Mouse (Mus musculus) left cerebral cortex, adult 8-10 months (tissue): ENCODE results near the gene Nos1. TPM values are rescaled to one million over a fixed set of nuclear protein-coding genes. Genes with fewer than 3 reads are reported as not detected.

ENCODE experiments used
- DNase-seq, 2 experiments: peaks; one replicate each; pipeline ENCODE4 v3.0.0; 2022; ENCODE audit warnings: low spot score in 2 of 2
- total RNA-seq, 4 experiments: library from RNA; stranded (reverse); gene quantifications; 2 replicates each; pipeline ENCODE4 v1.2.4; 2022

Nos1 gene
- total RNA-seq, 4 experiments from 2014 or later, result 33.3 to 38.5 (median 34.3) TPM

- no peak for DNase-seq
Observed at GRCm38 (mm10) chr5:117891545-117891944, 110.7 kb downstream of the Nos1 start.

DNA sequence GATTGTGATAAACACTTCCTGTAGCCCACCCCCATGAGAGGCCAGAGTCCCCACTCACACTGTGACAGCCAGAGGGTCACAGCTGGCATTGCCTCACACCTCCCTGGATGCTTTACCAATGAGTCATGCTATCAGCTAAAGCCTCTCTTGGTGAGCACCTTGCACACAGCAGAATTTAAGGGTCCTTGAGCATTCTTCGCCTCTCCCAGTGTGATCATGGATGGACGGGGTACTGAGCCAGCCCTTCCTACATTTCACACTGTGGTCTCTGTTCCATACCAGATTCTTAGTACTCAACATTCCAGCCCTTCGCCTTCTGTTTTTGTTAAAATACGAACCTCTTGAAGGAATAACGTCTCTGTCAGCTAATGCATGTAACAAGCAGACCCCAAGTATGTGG, 113.2 kb downstream of the Nos1 start:
- DNase-seq, result no peak

DNA sequence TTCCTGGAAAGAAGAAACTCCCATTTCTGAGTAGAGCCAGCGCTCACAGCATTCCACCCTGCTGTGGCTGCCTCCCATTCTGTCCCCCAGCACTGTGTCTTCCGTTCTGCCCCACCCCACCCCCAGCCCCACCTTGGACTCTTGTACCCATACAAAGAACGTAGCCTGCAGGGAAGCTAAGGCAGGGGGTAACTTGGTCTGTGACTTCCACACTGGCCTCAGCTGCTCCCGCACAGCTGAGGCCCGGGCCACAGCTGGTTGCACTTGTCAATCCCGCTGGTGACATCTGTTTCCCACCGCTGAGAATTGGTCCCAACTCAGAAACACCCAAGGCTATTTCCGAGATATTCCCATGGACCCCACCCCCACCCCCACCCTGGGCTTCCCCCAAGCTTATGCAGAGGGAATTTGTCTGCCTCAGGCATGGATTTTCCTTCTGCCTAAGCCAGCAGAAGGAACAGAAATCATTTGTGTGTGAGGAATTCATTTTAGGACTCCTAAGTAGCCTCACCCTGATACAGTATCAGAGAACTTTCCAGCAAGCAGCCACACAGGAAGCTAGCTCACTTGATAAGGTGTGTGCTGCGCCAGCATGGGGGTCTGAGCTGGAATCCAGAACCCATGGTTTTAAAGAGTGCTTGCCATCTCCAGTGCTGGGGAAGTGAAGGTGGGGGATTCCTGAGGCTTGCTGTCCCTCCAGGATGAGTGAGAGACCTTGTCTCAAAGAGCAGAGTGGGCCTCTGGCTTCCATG, 117.4 kb downstream of the Nos1 start:
- DNase-seq, result no peak

DNA sequence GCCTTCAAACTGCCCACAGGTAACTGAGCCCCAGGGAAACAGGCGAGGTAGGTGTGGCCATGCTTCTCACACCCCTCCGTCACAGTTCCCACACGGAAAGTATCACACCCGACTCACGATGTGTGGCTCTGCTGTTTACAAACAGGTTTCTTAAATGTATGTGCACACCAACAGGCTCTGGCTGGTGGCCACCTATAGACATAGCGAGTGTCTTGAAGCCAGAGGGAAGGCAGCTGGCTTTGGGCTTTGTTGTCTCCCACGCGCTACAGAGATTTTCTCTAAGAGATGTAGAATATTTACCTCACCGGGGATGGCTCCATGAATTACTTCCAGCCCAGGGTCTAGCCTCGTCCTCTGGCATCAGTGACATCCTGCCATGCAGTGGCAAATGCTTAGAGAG, 118.5 kb downstream of the Nos1 start:
- DNase-seq, result no peak

DNA sequence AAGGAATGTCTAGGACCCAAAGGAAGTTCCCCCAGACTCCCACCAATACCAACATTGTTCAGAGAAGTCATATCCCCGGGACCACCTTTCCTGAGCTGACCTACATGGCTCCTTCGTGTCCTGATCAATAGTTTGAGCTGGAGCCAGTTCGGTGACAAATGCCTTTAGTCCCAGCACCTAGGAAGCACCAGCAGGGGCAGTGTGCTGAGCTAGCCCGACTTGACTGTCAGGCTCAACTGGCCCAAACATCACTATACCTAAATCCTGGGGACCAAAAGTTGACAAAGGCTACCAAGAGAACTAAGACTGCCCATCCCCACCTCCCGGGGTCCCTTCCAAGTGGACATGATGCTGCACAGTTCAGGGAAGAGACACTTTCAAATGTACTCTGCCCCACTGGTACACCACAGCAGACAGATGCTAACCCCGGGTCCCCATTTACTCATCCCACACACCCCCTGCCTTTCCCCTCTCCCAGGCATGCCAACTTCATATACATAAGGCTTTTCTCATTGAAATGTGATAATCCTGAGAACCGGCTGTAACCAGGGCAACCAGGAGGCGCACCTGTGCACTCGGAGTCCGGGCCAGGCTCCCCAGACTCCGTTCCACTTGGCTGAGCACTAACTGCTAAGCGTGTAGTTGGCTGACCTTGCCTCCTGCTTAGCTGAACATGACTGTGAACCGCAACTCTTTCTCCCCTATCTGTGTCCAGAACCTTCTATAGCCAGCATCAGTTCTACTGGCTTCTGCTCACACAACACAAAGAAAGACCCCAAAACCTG, 120.3 kb downstream of the Nos1 start:
- DNase-seq, result no peak

DNA sequence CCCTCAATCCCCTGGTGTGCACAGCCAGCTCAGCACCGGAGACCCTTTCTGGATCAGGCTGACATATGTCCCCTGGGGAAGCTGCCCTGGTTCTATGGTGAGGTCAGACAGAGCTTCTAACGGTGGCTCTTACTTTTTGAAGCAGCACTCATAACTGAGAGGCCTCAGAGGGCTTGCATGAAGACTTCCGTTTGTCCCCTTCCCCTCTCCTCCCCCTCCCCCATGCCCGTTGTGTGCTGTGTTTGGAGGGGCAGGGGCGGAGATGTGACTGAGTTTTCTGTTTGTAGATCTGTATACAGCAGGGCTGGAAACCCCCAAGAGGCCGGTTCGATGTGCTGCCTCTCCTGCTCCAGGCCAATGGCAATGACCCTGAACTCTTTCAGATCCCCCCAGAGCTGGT, 122.7 kb downstream of the Nos1 start:
- DNase-seq, result no peak

- DNase-seq, result no peak
Observed at GRCm38 (mm10) chr5:117905728-117906127, 124.9 kb downstream of the Nos1 start.

DNA sequence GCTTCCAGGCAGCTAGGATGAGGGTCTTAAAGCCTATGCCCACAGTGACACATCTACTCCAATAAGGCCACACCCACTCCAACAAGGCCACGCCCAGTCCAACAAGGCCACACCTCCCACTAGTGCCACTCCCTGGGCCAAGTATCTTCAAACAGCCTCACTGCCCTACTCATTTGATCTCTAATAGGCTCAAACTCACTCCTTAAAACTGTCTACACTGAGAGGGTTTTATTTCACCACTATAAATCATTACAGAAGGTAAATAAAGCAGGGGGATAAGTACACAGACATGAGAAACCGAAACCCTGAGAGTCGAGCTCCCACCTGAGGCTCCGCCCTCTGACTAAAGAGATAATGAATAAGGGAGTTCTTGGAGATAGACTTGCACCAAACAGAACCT, 128.7 kb downstream of the Nos1 start:
- DNase-seq, result no peak

- DNase-seq, result peak in 1 of 2 experiments; percentile 41
Observed at GRCm38 (mm10) chr5:117916349-117916748, 135.5 kb downstream of the Nos1 start.

GRCm38 (mm10) chr5:117916906-117917305, 136.1 kb downstream of the Nos1 start:
- DNase-seq, result no peak

DNA sequence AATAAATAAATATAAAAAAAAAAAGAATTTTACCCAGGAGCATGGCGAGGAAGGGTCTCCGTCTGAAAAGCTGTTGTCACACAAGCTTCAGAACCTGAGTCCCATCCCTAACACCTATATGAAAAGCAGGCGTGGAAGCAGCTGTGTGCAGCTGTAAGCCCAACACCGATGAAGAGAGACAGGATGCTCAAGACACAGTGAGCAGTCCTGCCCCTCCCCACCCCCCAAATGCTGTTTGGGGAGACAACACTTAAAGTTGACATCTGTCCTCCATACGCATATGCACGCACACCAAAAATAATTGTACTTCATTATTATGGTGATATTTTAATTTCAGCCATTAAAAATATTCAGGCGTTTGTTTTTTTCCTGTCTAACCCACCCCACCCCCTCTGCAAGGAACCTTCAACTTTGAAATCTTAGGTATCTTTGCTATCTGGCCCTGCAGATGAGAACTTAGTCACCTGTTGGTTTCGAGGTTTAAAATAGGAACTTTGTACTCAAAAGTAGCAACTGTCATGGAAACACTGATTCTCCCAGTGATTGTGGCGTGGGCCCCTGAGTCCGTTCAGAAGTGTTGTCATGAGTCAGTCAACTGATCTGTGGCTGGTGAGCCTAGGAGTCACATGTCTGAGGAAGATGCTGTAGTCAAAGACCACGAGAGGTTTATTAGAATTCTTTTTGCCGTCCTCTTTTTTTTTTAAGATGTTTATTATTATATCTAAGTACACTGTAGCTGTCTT, 141.1 kb downstream of the Nos1 start:
- no peak for DNase-seq

- DNase-seq, result no peak
Observed at GRCm38 (mm10) chr5:117923688-117924087, 142.9 kb downstream of the Nos1 start.

DNA sequence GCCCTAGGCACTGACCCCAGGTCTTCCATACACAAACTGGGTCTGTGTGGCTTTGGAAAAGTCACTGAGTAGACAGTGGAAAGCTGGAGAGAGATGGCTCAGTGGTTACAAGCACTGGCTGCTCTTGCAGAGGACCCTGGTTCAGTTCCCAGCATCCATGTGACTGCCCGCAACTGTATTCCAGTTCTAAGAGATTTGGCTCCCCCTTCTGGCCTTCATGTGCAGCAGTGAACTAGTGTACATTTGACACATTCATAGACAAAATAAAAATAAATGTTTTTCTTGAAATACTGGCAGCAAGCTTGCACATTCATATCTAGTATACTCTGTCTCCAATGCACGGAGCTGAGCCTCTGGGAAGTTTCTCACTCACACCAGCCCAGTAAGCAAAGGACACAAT, 147.7 kb downstream of the Nos1 start:
- DNase-seq, result no peak

GRCm38 (mm10) chr5:117932222-117932621, 151.4 kb downstream of the Nos1 start:
- no peak for DNase-seq

DNA sequence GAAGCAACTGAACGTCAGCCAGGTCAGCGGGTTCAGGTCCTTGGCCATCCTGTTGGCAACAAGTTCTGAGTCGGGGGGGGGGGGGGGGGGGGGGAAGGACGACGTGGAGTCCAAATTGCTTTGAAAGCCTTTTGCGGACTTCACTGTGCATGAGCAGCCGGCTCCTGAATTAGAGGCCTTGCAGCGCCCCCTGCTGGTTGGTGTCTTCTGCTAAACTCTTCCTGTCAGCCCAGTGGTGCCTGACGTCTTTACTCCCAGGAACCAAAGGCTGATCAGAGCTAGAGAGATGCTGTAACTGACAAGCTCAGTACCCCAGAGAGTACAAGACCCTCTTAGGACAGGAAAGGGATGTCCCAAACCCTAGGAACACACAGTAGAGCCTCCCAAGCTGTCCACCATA, 152.0 kb downstream of the Nos1 start:
- peak; percentile 64 to 77 for DNase-seq

DNA sequence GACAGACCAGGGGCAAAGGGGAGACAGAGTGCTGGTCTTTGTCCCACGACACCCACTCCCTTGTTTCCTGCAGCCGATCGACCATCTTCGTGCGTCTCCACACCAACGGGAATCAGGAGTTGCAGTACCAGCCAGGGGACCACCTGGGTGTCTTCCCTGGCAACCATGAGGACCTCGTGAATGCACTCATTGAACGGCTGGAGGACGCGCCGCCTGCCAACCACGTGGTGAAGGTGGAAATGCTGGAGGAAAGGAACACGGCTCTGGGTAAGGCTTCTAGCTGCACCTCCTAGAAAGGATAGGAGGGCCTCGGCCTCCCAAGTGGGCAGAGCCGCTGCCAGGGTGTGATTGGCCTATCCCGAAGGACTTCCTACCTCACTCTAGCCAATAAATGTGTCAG, 155.5 kb downstream of the Nos1 start:
- no peak for DNase-seq

DNA sequence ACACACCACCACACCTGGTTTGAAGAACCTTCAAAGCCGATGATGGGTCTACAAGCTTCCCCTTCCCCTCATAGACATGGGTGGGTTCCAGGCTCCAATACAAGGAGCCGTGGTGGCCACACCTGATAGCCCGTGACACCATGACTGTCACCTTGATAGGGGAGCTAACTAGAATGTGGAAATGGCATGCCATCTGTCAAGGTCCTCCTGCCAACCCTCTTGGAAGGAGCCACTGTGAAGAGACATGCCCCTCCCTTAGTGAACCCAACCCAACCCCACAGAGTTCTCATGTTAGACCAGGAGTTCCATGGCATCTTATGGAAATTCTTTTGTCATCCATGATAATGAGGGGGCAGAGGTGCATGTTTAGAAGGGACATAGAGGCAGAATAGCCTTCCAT, 156.4 kb downstream of the Nos1 start:
- DNase-seq, result no peak

GRCm38 (mm10) chr5:117938182-117938581, 157.3 kb downstream of the Nos1 start:
- no peak for DNase-seq

DNA sequence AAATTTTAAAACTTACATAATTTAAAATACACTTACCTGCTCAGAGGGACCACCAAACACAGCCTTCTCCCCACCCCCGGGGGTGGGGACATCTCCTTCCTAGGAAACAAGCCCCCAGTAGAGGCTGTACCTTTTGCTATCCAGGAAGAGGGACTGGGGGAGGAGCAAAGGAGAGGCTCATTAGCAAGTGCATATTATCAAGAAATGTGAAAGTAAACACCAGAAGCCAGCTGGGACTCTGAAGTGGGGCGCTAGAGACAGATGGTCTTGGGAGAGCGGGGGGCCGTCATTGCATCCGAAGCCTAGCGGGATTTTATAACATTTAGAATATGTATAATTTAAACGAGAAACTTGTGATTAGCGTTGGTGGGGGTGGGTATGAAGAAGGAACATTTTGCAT, 158.6 kb downstream of the Nos1 start:
- peak in 1 of 2 experiments; percentile 33 for DNase-seq

DNA sequence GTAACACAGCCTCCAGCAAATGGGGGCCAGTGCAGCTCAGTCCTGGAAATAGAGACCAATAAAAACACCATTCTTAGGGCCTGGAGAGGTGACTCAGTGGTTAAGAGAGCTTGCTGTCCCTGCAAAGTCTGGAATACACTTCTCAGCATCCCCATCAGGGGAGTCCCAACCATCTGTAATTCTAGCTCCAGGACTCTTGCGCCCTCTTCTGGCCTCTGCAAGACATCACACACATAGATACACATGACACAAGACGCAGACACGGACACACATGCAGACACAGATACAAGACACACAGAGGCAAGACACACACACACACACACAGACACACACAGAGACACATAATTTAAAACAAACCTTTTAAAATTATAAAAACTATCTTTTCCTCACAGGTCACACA, 160.7 kb downstream of the Nos1 start:
- DNase-seq, result no peak

DNA sequence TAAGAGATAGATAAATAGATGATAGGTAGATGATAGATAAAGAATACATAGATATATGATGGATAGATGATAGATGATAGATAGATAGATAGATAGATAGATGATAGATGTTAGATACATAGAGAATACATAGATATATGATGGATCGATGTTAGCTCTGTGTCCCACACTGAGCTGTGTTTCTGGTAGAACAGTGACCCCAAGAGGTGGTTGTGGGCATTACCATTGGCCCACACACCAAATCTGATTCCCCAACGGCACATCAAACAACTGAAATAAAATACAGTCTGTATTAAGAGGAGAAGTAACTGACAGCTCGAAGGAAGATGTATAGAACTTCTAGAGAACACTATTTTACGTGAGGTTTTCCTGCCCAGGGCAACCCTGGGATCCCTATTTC, 165.8 kb downstream of the Nos1 start:
- DNase-seq, result peak in 1 of 2 experiments; percentile 63

DNA sequence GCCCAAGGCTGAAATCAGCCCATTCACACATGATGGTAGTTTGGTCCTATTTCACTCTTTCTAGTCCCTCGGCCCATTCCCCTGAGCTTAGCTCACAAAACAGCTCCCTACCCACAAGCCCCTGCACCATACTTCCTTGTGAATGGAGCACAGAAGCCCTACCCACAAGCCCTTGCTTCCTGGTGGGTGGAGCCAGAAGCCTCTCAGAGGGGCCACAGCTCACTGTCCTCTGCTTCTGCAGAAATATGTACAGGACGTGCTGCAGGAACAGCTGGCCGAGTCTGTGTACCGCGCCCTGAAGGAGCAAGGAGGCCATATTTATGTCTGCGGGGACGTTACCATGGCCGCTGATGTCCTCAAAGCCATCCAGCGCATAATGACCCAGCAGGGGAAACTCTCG, 168.6 kb downstream of the Nos1 start:
- DNase-seq, result no peak
